Mouse (Mus musculus) midbrain, embryonic 14.5 days (tissue): Measurements from ENCODE around the gene Kctd2. TPM values are rescaled to one million over a fixed set of nuclear protein-coding genes. Genes with fewer than 3 reads are reported as not detected.
A peak's percentile ranks its signal among the peaks of the same experiment; 100 is the strongest.

Source experiments
- ATAC-seq: fragments of 200-750 bp; cut with Nextera tagmentation; 2 replicates; pipeline ENCODE4 v1.8.0; 2017; ENCODE audit warnings: moderate number of reproducible peaks, moderate library complexity; ENCODE audit not compliant: low FRiP score, low TSS enrichment
- DNase-seq: peaks from one replicate; pipeline ENCODE4 v3.0.0-alpha.2; 2015
- H3K27ac ChIP-seq: fragments of 300-500 bp; sonication (generic); replicated peaks from 2 replicates; pipeline ENCODE4 v1.5.1; 2014; ENCODE audit warnings: mild to moderate bottlenecking, low read depth, low read length, moderate library complexity
- H3K27me3 ChIP-seq: fragments of 300-500 bp; sonication (generic); 2 replicates; pipeline ENCODE4 v1.6.1; 2014; ENCODE audit warnings: low read length, control low read depth, mixed read lengths; ENCODE audit not compliant: control insufficient read depth, insufficient read depth
- H3K36me3 ChIP-seq: fragments of 300-500 bp; sonication (generic); 2 replicates; pipeline ENCODE4 v1.6.1; 2014; ENCODE audit warnings: low read length, control low read depth; ENCODE audit not compliant: control insufficient read depth, insufficient read depth
- H3K4me1 ChIP-seq: fragments of 300-500 bp; sonication (generic); 2 replicates; pipeline ENCODE4 v1.6.1; 2014; ENCODE audit warnings: mild to moderate bottlenecking, antibody characterized with exemption, low read length, control low read depth; ENCODE audit not compliant: control insufficient read depth, insufficient read depth
- H3K4me2 ChIP-seq: fragments of 300-500 bp; sonication (generic); 2 replicates; pipeline ENCODE4 v1.6.1; 2014; ENCODE audit warnings: mild to moderate bottlenecking, low read length, moderate library complexity
- H3K4me3 ChIP-seq: fragments of 300-500 bp; sonication (generic); replicated peaks from 2 replicates; pipeline ENCODE4 v1.5.1; 2014; ENCODE audit warnings: low read depth, low read length
- H3K9ac ChIP-seq: fragments of 300-500 bp; sonication (generic); replicated peaks from 2 replicates; pipeline ENCODE4 v1.6.1; 2014; ENCODE audit warnings: mild to moderate bottlenecking, low read length, moderate library complexity
- H3K9me3 ChIP-seq: fragments of 300-500 bp; sonication (generic); 2 replicates; pipeline ENCODE4 v1.6.1; 2016; ENCODE audit warnings: low read length, control low read depth, mixed read lengths; ENCODE audit not compliant: control insufficient read depth
- WGBS: fragments of 180-500 bp; shearing (Covaris S2); extraction: QIAGEN DNeasy Blood & Tissue Kit; methylation state at CpG from one replicate; pipeline ENCODE4 v1.1.7; 2014; 5-methylcytosine and 5-hydroxymethylcytosine counted together
- polyA plus RNA-seq: library from polyadenylated mRNA; unstranded; fragments of >200 nt; fragmentation: Nextera tagmentation; extraction: Ambion mirVana; gene quantifications from 2 replicates; pipeline ENCODE4 v1.2.1, GENCODE M21; 2014

Kctd2 gene
- polyA plus RNA-seq, 1 experiment from 2014 or later: 37.3 TPM

- no peak overlapping the region for H3K27ac ChIP-seq
- 92% methylated on average over 7 of the region's 7 CpGs for WGBS
- no peak overlapping the region for H3K4me2 ChIP-seq
- H3K9ac ChIP-seq: no peak overlapping the region
- ATAC-seq (no peak), DNase-seq (no peak)
- no peaks in the 10 kb centered on the region for H3K27me3 ChIP-seq
- H3K36me3 ChIP-seq: peaks cover 62% of the 10 kb centered on the region
- no peak overlapping the region for H3K4me3 ChIP-seq
- no peaks in the 10 kb centered on the region for H3K9me3 ChIP-seq
- no peaks in the 10 kb centered on the region for H3K4me1 ChIP-seq
Measured at GRCm38 (mm10) chr11:115391358-115391757, 28.6 kb upstream of the Kctd2 start.

GRCm38 (mm10) chr11:115393721-115394325 is 26.1 kb upstream of the Kctd2 start:
- H3K9me3 ChIP-seq: no peaks in the 10 kb centered on the region
- H3K27me3 ChIP-seq: no peaks in the 10 kb centered on the region
- H3K4me2 ChIP-seq: no peak overlapping the region
- no peak overlapping the region for H3K4me3 ChIP-seq
- no peak for DNase-seq
- ATAC-seq: no peak
- no peak overlapping the region for H3K27ac ChIP-seq
- WGBS: 73% methylated on average over 34 of the region's 34 CpGs
- no peaks in the 10 kb centered on the region for H3K4me1 ChIP-seq
- no peak overlapping the region for H3K9ac ChIP-seq
- peaks cover 69% of the 10 kb centered on the region for H3K36me3 ChIP-seq

GRCm38 (mm10) chr11:115398085-115398484 is 21.8 kb upstream of the Kctd2 start:
- H3K27ac ChIP-seq: no peak overlapping the region
- WGBS: 83% methylated on average over 7 of the region's 7 CpGs
- no peak for ATAC-seq

GRCm38 (mm10) chr11:115400126-115400525 is 19.8 kb upstream of the Kctd2 start:
- Histone ChIP-seq H3K36me3 (peaks cover 20% of the 10 kb centered on the region), H3K9ac (no peak overlapping the region), H3K9me3 (no peaks in the 10 kb centered on the region), H3K4me1 (peaks cover 26% of the 10 kb centered on the region), H3K27me3 (no peaks in the 10 kb centered on the region), H3K4me3 (no peak overlapping the region), H3K4me2 (no peak overlapping the region; the same call in 1 of the 2 replicates), H3K27ac (peak overlapping the region; percentile 84)
- DNase-seq (no peak), ATAC-seq (no peak)
- WGBS: 76% methylated on average over 3 of the region's 3 CpGs

More at GRCm38 (mm10) chr11:115398085-115398484, 21.8 kb upstream of the Kctd2 start:
- no peak overlapping the region for H3K4me2 ChIP-seq
- H3K9me3 ChIP-seq: no peaks in the 10 kb centered on the region
- no peaks in the 10 kb centered on the region for H3K27me3 ChIP-seq
- H3K9ac ChIP-seq: no peak overlapping the region
- H3K4me1 ChIP-seq: peaks cover 15% of the 10 kb centered on the region
- H3K36me3 ChIP-seq: peaks cover 39% of the 10 kb centered on the region
- H3K4me3 ChIP-seq: no peak overlapping the region
- DNase-seq: no peak

DNA sequence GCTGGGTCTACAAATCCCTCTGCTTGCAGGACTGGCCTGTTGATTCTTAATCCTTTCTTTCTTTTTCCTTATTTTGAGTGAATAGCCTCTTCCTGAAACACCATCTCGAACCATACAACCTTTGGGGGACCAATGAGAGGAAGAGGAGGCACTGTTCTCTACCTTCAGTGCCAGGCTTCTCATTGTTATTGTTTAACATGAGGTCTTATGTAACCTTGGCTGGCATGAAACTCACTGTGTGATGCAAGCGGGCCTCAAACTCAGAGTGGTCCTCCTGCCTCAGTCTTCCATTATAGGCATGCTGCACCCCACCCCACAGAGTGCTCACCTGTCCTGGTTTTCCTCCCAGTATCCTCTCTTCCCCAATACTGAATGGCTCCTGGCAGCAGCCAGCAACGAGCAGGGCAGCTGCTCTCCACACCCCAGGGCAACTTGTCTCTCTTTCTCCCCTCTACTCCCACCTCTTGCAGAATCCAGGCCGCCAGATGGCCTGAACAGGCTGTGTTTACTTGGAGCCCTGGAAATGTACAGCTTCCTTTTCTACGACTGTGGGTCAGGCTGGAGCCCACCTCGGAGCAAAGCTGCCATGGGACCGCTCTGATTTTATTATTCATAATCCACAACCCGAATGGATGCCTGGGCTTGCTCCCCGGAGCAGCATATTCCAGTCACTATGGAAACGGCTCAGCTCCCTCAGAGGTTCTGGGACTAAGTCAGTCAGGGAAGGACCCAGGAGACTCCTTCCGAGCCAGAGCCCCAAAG is 19.1 kb upstream of the Kctd2 start:
- WGBS: 23% methylated on average over 11 of the region's 11 CpGs

DNA sequence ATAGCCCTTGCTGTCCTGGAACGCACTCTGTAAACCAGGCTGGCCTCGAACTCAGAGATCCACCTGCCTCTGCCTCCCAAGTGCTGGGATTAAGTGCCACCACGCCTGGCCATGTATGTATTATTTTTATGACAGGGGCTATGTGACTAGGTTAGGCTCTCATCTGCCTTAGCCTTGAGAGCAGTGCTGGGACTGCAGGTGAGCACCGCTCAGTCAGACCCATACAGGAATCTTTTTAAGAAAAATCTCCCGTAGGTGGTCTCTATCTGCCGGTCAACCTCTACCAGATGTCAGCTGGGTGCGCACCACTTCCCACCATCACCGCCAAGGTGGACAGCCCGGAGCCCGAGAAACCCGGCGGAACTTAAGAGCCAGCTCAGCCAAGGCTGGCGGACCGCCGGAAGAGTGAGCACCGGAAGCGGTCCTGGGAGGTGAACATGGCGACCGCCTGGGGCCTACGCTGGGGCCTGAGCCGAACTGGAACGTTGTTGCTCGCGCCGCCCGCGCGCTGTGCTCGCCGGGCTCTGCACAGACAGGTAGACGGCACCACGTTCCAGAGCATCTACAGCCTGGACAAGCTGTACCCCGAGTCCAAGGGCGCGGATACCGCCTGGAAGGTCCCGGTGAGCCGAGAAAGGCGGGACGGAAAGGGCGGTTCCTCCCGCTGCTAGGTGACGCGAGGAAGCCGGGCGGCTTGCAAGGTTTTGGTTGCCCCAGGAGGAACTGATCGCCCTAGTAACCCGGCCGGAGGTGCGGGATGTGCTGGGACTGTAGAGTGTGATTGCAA is 16.4 kb upstream of the Kctd2 start, which contains the start of gene Mrpl58:
TSS of gene Mrpl58 (plus strand) at position 415 of the 787 bp plus-strand sequence.
- DNase-seq: peak; percentile 93
- Histone ChIP-seq H3K27ac (peak within 1 kb of the TSS; percentile 93), H3K4me3 (peak within 1 kb of the TSS; percentile 95), H3K4me2 (peak within 1 kb of the TSS; percentile 84), H3K36me3 (peaks cover 24% of the 10 kb centered on the region), H3K4me1 (peaks cover 30% of the 10 kb centered on the region), H3K9ac (peak within 1 kb of the TSS; percentile 91), H3K27me3 (no peaks in the 10 kb centered on the region), H3K9me3 (no peaks in the 10 kb centered on the region)
- 4% methylated on average over 50 of the region's 50 CpGs for WGBS
- peak; percentile 86 for ATAC-seq

More for the DNA sequence above, 19.1 kb upstream of the Kctd2 start:
- H3K9me3 ChIP-seq: no peaks in the 10 kb centered on the region
- peak; percentile 35; the same call in 1 of the 2 replicates for ATAC-seq
- DNase-seq: peak; percentile 79
- H3K4me3 ChIP-seq: no peak overlapping the region
- H3K36me3 ChIP-seq: peaks cover 13% of the 10 kb centered on the region
- peaks cover 26% of the 10 kb centered on the region for H3K4me1 ChIP-seq
- peak overlapping the region; percentile 36; the same call in 1 of the 2 replicates for H3K9ac ChIP-seq
- peak overlapping the region; percentile 28 for H3K4me2 ChIP-seq
- no peaks in the 10 kb centered on the region for H3K27me3 ChIP-seq
- H3K27ac ChIP-seq: peak overlapping the region; percentile 84

GRCm38 (mm10) chr11:115405723-115406122 is 14.2 kb upstream of the Kctd2 start:
- peaks cover 32% of the 10 kb centered on the region for H3K36me3 ChIP-seq
- no peak for DNase-seq
- H3K27ac ChIP-seq: no peak overlapping the region
- no peaks in the 10 kb centered on the region for H3K9me3 ChIP-seq
- H3K4me3 ChIP-seq: no peak overlapping the region
- H3K4me1 ChIP-seq: peaks cover 43% of the 10 kb centered on the region
- no peak for ATAC-seq
- no peak overlapping the region for H3K4me2 ChIP-seq
- no peaks in the 10 kb centered on the region for H3K27me3 ChIP-seq
- H3K9ac ChIP-seq: no peak overlapping the region
- 96% methylated on average over 6 of the region's 6 CpGs for WGBS

DNA sequence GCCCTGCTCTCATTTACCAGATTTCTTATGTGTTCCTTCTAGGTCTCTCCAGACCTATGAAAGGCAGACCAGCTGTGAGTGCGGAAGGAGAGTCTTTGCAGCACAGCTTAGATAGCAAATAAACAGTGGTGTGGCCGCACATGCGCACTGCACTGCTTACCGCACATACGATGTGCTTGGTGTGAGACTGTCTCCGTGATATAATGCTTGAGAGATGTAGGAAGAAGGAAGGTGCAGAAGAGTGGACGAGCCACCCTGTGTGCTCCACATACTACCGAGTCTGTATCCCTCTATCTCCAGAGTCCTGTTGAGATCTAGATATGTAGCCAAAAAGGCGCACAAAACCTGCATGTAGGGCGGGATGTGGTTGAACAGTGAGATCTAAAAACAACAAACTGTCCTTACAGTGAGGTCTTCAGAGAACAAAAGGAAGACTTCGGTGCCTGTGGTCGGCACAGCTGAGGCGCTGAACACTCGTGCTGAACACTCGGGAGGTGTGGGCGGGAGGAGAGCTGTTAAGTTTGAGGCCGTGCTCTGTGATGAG is 13.0 kb upstream of the Kctd2 start:
- peaks cover 40% of the 10 kb centered on the region for H3K36me3 ChIP-seq
- no peaks in the 10 kb centered on the region for H3K27me3 ChIP-seq
- 97% methylated on average over 17 of the region's 17 CpGs for WGBS
- H3K4me2 ChIP-seq: no peak overlapping the region
- H3K9me3 ChIP-seq: no peaks in the 10 kb centered on the region
- DNase-seq: no peak
- H3K4me3 ChIP-seq: no peak overlapping the region
- H3K27ac ChIP-seq: no peak overlapping the region
- no peak overlapping the region for H3K9ac ChIP-seq
- H3K4me1 ChIP-seq: peaks cover 44% of the 10 kb centered on the region
- no peak for ATAC-seq
